Mouse (Mus musculus) retina, postnatal 1 day (tissue): ENCODE results near the gene Stambp.

Experiments used
- DNase-seq: peaks from one replicate; pipeline ENCODE4 v3.0.0-alpha.2; 2012

Gene Stambp

DNA sequence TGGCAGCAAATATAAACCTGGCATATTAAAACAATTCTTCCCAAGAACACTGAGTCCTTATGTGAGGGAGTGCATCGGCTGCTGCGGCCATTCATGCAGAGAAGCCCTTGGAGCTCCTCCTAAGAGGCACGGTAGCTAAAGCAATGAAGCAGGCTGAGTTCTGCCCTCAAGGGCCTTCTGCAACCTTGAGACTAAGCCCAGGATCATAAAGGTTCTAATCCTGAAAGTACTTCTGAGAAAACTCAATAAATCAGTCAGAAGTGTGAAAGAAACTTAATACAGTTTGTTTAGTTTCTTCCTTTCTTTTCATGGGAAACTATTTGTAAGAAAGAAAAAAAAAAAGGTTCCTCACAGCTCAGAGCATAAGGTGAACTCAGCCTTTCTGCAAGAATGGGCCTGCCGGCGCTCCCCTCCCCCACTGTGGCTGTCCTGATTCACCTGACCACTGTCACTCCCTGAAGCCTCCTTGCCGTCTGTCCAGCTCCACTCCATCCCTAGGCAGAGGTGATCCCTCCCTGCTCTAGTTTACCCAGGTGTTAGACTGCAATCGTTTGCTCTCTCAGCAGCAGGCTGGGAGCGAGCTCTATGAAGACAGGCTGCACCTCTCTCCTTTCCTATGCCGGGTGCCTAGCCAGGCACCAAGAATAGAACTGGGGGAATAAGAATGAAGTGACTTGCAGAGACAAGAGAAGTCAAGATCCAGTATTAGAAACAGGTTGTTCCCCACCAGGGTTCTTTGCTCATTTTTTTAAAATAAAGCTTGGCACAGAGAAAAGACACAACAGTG lies 70.8 kb downstream of the Stambp start:
- no peak for DNase-seq

DNA sequence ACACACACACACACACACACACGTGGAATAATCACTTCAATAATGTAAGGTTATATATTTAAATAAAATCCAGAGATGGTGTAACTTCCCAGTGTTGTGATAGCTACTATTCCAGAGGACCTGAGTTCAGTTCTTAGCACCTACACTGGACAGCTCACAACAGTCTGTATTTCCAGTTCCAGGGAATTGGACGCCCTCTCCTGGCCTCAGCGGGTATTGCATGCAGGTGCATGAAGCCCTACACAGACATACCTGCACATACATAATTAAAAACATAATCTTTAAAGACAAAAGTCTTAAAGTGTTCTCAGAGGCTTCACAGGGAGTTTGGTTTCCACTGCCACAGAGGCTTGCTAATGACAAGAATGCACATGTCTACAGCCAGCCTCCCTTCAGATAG lies 72.1 kb downstream of the Stambp start:
- DNase-seq, result no peak

DNA sequence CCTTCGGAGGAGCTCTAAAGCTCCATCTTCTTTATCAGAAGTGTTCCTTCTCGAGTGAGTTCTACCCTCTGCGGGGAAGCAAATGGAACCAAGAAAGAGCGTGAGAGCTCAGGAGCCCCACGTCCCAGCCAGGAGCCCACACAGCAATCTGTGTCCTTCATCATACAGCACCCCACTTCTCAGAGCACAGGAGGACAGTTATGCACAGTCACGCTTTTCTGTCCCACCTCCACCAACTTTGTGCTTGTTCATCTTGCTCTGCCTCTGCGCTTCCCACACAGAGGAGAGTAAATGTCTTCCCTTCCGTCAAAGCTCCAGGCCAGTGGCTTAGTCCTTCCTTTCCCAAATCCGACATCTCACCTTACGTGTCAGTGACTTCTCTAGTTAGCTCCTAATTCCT lies 73.5 kb downstream of the Stambp start:
- no peak for DNase-seq

DNA sequence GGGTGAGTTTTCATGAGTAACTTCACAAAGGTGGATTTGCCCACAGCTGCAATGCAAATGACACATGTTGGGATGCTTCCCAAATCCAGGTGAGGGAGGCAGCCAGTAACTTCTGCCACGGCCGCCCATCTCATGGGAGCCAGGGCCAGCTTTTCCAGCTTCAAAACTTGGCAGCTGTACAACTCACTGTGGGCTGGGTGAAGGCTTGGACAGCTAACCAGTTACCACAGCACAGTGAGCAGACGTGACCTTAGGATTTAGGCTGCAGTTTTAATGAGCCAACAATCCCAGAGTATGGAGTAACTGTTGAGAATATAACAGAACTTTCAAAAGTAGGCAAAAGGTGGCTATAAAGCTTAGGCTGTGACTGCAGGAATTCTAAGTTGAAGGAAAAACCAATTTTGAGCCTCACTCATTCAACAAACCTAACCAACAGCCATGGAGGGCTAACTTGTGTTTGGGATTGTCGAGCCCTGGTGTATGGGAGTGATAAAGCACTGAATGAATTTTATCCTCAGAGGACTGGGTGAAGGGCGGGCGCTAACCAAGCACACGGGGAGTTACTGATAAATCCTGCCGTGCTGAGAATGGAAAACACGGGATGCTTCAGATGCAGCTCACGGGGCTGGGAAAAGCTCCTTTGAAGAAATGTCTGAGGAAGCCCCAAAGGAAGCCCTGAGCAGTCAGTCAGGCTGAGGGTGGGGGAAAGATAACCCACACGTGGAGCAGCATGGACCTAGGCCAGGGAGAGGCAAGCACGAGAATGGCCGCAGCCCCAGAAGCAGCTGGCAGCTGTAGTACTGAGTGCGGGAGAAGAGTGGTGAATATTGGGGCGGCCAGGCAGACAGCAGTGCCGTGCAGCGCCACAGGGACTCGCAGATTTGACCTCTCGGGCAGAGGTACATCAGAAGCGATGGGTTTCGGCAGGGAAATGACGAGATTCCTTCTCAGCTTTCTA lies 75.5 kb downstream of the Stambp start:
- DNase-seq, result no peak

DNA sequence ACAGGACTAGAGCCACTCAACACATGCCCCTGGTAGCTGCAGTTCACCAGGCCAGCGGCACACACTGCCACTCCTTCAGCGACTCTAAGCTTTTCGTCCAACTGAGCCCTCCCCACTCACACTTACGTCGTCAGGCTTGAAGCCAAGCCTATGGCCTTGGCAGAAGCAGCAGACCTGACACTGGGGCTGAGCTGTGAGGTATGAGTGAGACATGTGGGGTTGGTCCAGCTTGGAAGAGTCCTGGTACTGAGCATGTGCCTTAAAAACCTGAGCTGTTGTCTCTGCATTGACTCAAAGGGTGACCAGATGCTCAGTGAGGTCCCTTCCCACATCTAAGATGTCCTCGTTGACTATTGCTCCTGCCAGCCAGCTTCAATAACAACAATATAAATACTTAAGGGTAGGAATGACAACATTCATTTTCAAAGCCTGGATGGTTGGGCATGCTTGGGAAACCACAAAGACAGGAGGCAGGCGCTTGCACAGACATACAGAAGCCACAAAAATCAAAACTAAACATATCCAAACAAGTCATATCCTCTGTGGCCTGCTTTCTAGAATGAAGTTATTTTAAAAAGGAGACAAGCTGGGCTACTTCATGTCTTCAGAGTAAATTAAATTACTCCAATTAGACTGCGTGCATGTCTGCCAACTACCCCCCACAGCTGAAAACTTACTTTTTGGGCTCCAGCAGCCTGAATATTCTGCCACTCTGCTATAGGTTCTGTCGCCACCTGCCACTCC lies 76.3 kb downstream of the Stambp start:
- no peak for DNase-seq
